Mouse (Mus musculus): ENCODE measurements around the gene Fam49a. TPM values are rescaled to one million over a fixed set of nuclear protein-coding genes. Genes with fewer than 3 reads are reported as not detected.
A peak's percentile ranks its signal among the peaks of the same experiment; 100 is the strongest.

Gene Fam49a
- polyA plus RNA-seq, 1 experiment, result 10.4 TPM

DNA sequence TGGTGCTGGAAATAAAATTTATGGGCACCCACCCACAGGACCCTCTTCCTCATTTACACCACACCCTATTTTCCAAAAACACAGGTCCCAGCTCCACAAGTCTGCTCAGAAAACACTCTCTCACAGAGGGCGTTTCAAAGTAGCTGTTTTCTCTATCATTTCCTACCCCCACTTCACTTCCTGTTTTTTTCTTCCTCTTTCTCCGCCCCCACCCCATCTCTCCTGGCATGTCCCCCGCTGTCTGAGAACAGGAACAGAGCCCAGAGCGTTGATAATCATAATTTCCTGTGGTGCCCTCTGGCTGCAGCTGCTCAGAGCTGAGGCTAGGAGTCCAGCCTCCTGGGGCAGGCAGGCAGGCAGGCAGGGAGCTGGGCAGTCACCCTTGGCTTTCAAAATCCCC lies 39.9 kb downstream of the Fam49a start:
- Histone ChIP-seq H3K4me3 (replicated peaks; ENCODE audit: extremely low read depth, low read depth, low read length) (no peak overlapping the region), H3K4me1 (ENCODE audit: control insufficient read depth, insufficient read depth, low read length) (peaks cover 16% of the 10 kb centered on the region)
- 25% methylated on average over 4 of the region's 4 CpGs for whole genome bisulfite sequencing
- TF ChIP-seq POLR2A (IDR thresholded peaks at IDR 0.05; ENCODE audit: borderline replicate concordance, extremely low read depth, low read depth, low read length) (no peak), CTCF (IDR thresholded peaks at IDR 0.05; ENCODE audit: insufficient read depth, low read length) (peak; percentile 32; the same call in 1 of the 2 replicates)
- no peak for DNase-seq

DNA sequence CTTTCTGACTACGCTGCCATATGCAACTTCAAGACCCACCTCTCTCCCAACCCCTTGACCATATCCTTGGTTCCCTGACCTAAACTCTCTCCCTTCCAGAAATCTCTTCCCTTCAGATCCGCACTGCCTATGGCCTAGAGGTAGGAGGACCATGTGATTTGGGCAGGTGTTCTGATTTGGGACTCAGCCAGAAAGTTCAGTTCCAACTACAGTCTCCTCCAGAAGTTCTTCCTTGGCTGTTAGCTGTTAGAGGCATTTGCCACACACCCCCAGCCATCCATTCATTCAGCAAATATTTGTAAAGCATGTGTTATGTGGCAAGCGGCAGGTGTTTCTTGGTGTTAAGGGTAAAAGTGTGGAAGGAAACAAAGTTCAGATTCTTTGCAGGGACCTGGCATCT lies 44.3 kb downstream of the Fam49a start:
- WGBS, result 84% methylated on average over 3 of the region's 3 CpGs
- DNase-seq, result no peak
- TF ChIP-seq CTCF (IDR thresholded peaks at IDR 0.05; ENCODE audit: insufficient read depth, low read length) (no peak), POLR2A (IDR thresholded peaks at IDR 0.05; ENCODE audit: borderline replicate concordance, extremely low read depth, low read depth, low read length) (no peak)

DNA sequence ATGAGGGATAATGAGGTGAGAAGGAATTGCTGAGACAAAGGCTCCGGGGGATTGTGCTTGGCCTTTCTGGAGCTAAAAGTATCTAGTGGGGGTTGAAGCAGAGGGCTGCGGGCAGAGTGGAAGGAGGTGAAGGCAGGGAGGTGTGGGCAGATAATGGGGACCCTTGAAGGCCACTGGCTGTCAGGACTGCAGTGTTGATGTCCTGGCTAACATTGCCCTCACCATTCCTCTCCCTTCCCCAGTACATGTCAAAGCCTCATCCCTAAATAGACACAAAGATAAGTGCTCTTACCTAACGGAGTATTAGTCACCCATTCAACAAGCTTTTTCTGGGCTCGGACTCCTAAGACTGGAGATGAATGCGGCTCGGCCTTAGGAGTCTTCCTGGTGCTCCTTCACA lies 44.9 kb downstream of the Fam49a start:
- Histone ChIP-seq H3K4me1 (ENCODE audit: control insufficient read depth, insufficient read depth, low read length) (peaks cover 8% of the 10 kb centered on the region; the same call in 1 of the 2 replicates), H3K4me3 (replicated peaks; ENCODE audit: extremely low read depth, low read depth, low read length) (no peak overlapping the region)
- no peak for TF ChIP-seq CTCF (IDR thresholded peaks at IDR 0.05; ENCODE audit: insufficient read depth, low read length)
- no peak for TF ChIP-seq POLR2A (IDR thresholded peaks at IDR 0.05; ENCODE audit: borderline replicate concordance, extremely low read depth, low read depth, low read length)
- DNase-seq, result no peak
- WGBS, result 71% methylated on average over 6 of the region's 6 CpGs

More for the DNA sequence above, 44.3 kb downstream of the Fam49a start:
- no peak overlapping the region for H3K4me3 ChIP-seq (replicated peaks; ENCODE audit: extremely low read depth, low read depth, low read length)
- peaks cover 11% of the 10 kb centered on the region for H3K4me1 ChIP-seq (ENCODE audit: control insufficient read depth, insufficient read depth, low read length)

DNA sequence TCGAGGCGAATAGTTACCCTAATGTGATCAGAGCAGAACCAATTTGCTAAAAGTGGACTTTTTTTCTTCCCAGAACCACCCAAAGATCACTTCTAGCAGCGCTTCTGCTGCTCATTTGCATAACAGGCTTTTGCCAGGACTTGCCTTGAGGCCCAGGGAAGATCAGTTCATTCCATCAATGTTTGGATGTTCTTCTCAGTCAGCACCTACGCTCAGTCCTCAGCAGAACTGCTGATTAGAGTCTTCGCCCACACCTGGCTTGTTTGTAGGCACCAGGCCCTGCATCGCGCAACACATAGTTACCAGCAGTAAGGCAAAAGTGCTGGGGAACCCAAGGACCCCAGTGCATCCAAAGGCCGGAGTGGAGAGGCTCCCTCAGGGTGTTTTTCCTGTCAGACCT lies 45.3 kb downstream of the Fam49a start:
- Histone ChIP-seq H3K4me3 (replicated peaks; ENCODE audit: extremely low read depth, low read depth, low read length) (no peak overlapping the region), H3K4me1 (ENCODE audit: control insufficient read depth, insufficient read depth, low read length) (peaks cover 5% of the 10 kb centered on the region; the same call in 1 of the 2 replicates)
- WGBS, result 92% methylated on average over 8 of the region's 8 CpGs
- no peak for DNase-seq
- TF ChIP-seq POLR2A (IDR thresholded peaks at IDR 0.05; ENCODE audit: borderline replicate concordance, extremely low read depth, low read depth, low read length) (no peak), CTCF (IDR thresholded peaks at IDR 0.05; ENCODE audit: insufficient read depth, low read length) (no peak)

DNA sequence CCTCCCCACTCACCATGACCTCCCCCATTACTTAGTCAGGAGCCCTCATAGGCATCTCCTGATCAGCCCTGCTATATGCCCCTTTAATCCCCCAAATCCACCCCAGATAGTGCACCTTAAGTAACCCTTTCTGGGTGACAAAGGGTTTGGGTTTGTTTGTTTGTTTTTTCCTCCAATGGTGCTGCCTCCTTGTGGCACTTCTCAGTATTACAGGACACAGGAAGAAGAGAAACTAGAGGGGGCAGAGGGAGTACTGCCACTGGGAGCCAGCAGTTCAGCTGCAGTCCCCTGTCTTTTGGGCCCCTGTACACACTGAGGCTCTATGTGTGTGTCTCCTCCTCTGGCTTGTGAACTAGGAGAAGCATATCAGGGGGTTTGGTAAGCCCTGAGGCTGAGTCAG lies 51.5 kb downstream of the Fam49a start:
- DNase-seq, result no peak
- TF ChIP-seq CTCF (IDR thresholded peaks at IDR 0.05; ENCODE audit: insufficient read depth, low read length), result 0 out of 2 replicates have a peak, but pooled peaks have one; percentile 5
- no peak for TF ChIP-seq POLR2A (IDR thresholded peaks at IDR 0.05; ENCODE audit: borderline replicate concordance, extremely low read depth, low read depth, low read length)
- no peak overlapping the region for H3K4me3 ChIP-seq (replicated peaks; ENCODE audit: extremely low read depth, low read depth, low read length)
- H3K4me1 ChIP-seq (ENCODE audit: control insufficient read depth, insufficient read depth, low read length), result peaks cover 11% of the 10 kb centered on the region

DNA sequence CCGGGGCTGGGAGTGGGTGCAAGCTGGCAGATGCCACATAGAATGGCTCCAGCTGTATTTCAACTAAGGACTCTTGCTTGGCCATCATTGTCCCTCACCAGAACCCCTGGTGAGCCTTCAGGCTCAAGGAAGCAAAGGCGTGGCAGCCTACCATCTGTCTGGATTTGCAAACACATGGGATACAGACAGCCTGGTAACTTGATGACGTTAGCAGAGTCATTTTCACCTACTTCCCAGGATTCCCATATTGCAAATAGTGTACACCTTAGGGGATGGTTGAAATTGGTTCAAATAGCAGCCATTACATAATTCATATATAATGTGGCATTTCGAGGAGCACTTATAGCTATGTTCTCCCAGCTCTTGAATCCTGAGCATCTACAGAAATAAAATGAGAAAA lies 52.0 kb downstream of the Fam49a start:
- DNase-seq, result no peak
- Histone ChIP-seq H3K4me3 (replicated peaks; ENCODE audit: extremely low read depth, low read depth, low read length) (no peak overlapping the region), H3K4me1 (ENCODE audit: control insufficient read depth, insufficient read depth, low read length) (peaks cover 11% of the 10 kb centered on the region)
- WGBS, result 82% methylated on average over 4 of the region's 4 CpGs
- no peak for TF ChIP-seq POLR2A (IDR thresholded peaks at IDR 0.05; ENCODE audit: borderline replicate concordance, extremely low read depth, low read depth, low read length)
- TF ChIP-seq CTCF (IDR thresholded peaks at IDR 0.05; ENCODE audit: insufficient read depth, low read length), result no peak

DNA sequence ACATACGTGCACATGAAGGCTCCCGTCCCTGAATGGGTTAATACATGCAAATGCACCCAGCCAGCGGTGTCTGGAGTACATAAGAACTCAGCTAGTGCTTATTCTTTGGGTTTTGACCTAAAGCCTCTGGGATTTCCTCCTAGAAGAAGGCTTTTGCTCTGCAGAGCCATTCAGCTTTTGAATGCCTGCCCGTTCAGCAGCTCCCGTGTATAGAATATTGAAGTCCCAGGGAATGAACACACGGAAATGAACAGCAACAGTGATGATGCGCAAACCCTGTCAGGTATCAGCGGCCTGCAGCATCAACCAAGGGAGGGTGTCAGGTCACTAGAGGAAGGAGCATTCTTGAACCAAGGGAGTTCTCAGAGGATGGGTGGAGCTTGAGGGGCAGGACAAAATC lies 52.4 kb downstream of the Fam49a start:
- H3K4me1 ChIP-seq (ENCODE audit: control insufficient read depth, insufficient read depth, low read length), result peaks cover 11% of the 10 kb centered on the region
- WGBS, result 85% methylated on average over 8 of the region's 8 CpGs
- DNase-seq, result no peak
- H3K4me3 ChIP-seq (replicated peaks; ENCODE audit: extremely low read depth, low read depth, low read length), result no peak overlapping the region
- TF ChIP-seq CTCF (IDR thresholded peaks at IDR 0.05; ENCODE audit: insufficient read depth, low read length), result no peak
- TF ChIP-seq POLR2A (IDR thresholded peaks at IDR 0.05; ENCODE audit: borderline replicate concordance, extremely low read depth, low read depth, low read length), result no peak

DNA sequence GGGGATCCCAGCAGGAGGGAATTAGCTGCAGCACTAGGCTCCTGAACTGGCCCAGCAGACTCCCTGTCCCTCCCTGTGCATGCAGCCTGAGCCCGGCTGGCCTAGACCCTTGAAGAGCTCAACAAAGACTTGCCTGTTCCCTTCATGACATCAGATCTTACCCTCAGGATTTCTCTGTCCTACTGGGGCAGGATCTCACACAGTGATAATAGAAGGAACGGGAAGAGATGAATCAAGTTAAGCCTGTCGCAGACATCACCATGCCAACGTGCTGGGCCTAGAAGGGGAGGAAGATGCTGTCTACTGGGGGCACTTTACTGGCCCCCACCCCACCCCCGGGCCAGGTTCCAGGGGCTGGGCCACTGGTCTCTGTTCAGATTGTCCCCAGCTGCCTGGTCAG lies 53.1 kb downstream of the Fam49a start:
- no peak for DNase-seq
- TF ChIP-seq CTCF (IDR thresholded peaks at IDR 0.05; ENCODE audit: insufficient read depth, low read length), result no peak
- no peak for TF ChIP-seq POLR2A (IDR thresholded peaks at IDR 0.05; ENCODE audit: borderline replicate concordance, extremely low read depth, low read depth, low read length)
- Histone ChIP-seq H3K4me3 (replicated peaks; ENCODE audit: extremely low read depth, low read depth, low read length) (no peak overlapping the region), H3K4me1 (ENCODE audit: control insufficient read depth, insufficient read depth, low read length) (peaks cover 11% of the 10 kb centered on the region)
- 43% methylated on average over 5 of the region's 5 CpGs for WGBS

DNA sequence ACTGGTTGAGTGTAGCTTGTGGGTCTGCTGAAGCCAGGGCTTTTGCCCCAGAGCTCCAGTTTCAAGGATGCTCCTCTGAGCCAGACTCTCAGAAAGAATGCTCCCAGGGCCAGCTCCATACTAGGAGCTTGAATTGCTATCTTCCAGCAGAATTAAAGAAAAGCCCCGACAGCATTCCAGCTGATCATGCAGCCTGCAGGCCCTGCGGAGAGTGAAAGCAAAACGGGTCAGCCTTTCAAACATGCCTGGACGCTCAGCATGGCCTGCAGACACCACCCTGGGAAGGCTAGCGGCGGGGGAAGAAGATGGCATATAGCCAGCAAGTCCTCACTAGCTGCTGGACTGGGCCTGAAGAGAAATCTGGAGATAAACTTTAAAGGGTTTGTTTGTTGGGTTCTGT lies 55.0 kb downstream of the Fam49a start:
- TF ChIP-seq POLR2A (IDR thresholded peaks at IDR 0.05; ENCODE audit: borderline replicate concordance, extremely low read depth, low read depth, low read length) (no peak), CTCF (IDR thresholded peaks at IDR 0.05; ENCODE audit: insufficient read depth, low read length) (no peak)
- no peak for DNase-seq
- no peak overlapping the region for H3K4me3 ChIP-seq (replicated peaks; ENCODE audit: extremely low read depth, low read depth, low read length)
- H3K4me1 ChIP-seq (ENCODE audit: control insufficient read depth, insufficient read depth, low read length), result peaks cover 18% of the 10 kb centered on the region
- WGBS, result 48% methylated on average over 6 of the region's 6 CpGs

DNA sequence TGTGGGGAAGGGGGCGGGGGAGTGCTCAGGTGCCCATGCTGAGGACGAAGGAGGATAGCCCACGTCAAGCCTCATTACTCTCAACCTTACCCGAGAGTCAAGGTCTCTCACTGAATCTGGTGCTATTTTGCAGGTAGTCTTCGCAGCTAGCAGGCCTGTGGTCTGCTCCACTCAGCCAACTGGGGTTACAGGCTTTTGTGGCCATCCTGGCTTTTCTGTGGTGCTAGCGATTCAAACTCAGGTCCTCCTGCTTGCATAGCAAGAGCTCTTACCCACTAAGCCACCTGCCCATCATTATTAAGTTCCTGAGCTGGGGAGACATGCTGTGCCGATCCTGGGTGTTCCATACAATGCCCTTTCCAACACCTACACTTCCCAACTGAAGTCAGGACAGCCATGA lies 55.7 kb downstream of the Fam49a start:
- DNase-seq, result no peak
- Histone ChIP-seq H3K4me1 (ENCODE audit: control insufficient read depth, insufficient read depth, low read length) (peaks cover 18% of the 10 kb centered on the region), H3K4me3 (replicated peaks; ENCODE audit: extremely low read depth, low read depth, low read length) (no peak overlapping the region)
- WGBS, result 79% methylated on average over 7 of the region's 7 CpGs
- no peak for TF ChIP-seq CTCF (IDR thresholded peaks at IDR 0.05; ENCODE audit: insufficient read depth, low read length)

All from lung, adult 2 months (tissue).